Mouse (Mus musculus) myocyte (in vitro differentiated cells): ENCODE results near the gene Slc25a24.

Source experiments
- E2F4 ChIP-seq: IDR thresholded peaks from one replicate; pipeline ENCODE4 v1.6.1; 2011; ENCODE audit warnings: mild to moderate bottlenecking, control low read depth, moderate library complexity; ENCODE audit not compliant: insufficient read depth
- POLR2A ChIP-seq: IDR thresholded peaks from one replicate; pipeline ENCODE4 v1.6.1; 2011; ENCODE audit warnings: low read depth, mild to moderate bottlenecking, control low read depth, moderate library complexity; ENCODE audit not compliant: insufficient read length
- REST ChIP-seq: IDR thresholded peaks from one replicate; pipeline ENCODE4 v1.6.1; 2011; ENCODE audit warnings: mild to moderate bottlenecking, control low read depth, moderate library complexity; ENCODE audit not compliant: insufficient read depth, insufficient read length

- TF ChIP-seq REST (no peak), E2F4 (no peak), POLR2A (no peak)
Measured at GRCm38 (mm10) chr3:109117136-109117535, 5.8 kb upstream of the Slc25a24 start.
